Mouse (Mus musculus): ENCODE results near the gene Agpat1. TPM values are rescaled to one million over a fixed set of nuclear protein-coding genes. Genes with fewer than 3 reads are reported as not detected.
A peak's percentile ranks its signal among the peaks of the same experiment; 100 is the strongest.

Gene Agpat1
- polyA plus RNA-seq, 1 experiment, result 255 TPM

DNA sequence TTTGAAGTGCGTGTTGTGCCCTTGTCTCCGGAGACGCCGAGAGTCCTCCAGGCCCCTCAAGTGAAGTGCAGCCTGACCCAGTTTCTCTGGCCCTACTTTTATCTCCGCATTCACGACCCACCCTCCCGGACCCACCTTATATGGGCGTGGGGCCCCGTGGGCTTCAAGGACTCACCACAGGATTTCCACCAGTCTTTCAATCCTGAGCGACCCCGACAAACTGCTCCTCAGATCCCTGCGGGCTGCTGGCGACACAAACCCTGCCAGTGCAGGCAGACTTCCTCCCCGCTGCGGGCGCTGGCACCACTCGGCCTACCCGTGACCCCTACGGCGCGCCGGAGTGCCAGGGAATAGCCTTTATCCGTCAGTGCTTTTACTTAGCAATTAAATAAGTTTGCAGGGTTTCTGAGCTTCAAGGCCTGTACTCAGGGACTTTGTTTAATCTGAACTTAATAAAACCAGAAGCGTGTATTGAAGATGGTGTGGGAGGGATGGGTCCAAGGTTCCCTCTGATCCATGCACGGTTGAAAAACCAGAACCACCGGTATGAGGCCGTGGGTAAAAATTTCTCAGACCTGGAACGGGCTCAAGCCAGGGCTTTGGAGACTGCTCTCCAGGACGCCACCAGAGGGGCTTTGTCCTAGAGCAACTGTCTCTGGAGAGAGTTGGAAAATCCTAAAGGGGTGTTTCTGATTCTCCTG is 24.0 kb downstream of the Agpat1 start, which contains the start of gene Ppt2:
TSS of gene Ppt2 (minus strand) at position 568 of the 701 bp plus-strand sequence.
- DNase-seq (ENCODE audit: low read depth, low spot score), result no peak
- WGBS, result 1% methylated on average over 29 of the region's 29 CpGs

DNA sequence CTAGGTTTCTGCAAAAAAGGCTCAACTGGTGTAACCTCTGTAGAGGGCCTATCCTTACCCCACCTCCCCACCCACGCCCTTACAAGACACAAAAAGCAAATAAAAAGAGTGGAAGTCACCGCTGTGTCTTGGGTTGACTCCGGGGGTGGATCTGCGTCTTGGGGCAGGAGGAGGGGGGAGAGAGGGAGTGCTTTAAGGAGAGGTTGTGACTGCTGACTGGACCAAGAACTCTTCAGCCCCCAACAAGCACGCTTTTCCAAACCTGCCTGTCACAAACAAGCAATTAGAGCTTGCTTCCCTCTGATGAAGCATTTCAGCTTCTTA is 24.5 kb downstream of the Agpat1 start:
- DNase-seq (ENCODE audit: low read depth, low spot score), result no peak
- 5% methylated on average over 5 of the region's 5 CpGs for WGBS

DNA sequence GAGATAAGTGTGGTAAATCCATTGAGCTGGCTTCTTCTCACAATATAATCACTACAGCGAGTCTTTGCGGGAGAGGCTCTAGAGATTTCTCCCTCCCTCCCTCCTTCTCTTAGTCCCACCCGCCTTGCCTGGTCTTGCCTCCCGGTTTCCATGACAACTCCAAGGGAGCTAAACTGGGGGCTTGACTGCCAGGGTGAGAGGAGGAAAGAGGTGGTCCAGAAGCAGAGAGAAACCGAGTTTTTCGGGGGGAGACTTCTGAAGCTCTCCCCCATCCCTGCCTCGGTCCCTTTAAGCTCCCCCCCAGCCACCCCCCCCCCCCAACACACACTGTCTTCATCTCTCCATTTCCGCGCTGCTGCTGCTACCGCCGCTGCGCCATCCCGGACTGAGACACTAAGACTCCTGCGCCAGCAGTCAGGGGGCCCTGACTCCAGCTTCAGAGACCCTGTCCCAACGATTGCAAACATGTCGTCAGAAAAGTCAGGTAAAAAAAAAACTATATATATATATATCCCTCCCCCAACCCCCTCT is 25.2 kb downstream of the Agpat1 start, which contains the start of gene Prrt1:
TSS of gene Prrt1 (plus strand) at position 313 of the 531 bp plus-strand sequence.
- 33% methylated on average over 16 of the region's 16 CpGs for WGBS
- DNase-seq (ENCODE audit: low read depth, low spot score), result no peak

DNA sequence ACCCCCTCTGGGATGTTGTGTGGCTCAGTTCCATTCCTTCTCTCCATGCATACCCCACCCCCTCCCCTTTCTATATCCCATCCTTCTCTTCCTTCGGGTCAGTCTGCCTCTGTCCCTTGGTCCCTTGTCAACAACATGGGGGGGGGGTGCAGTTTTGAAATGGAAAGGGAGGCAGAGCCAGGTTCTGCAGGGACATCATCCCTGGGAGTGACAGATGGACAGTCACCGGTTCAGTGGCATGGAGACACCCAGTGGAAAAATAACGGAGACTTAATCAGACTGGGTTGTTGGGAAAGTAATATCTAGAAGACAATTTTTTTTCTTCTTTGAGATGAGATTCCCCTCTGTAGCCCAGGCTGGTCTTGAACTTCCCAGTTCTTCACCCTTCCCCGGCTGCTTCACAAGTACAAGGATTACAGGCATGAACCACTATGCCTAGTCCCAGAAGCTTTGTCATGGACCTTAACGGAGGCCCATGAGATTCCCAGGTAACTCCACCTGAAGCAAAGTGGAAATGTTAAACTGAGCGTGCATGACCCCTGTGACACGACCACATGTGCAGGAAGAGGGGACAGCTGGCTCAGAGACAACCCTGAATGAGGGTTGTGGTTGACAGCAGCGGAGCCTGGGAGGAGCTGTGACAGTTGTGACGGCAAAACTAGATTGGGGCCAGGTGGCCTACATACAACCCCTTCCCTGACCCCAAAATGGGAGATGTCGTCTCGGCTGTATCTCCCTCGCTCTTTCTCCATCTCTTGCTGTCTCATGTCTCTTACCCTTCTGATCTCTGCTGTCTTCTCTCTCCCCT is 25.9 kb downstream of the Agpat1 start:
- no peak for DNase-seq (ENCODE audit: low read depth, low spot score)
- WGBS, result 66% methylated on average over 12 of the region's 12 CpGs

DNA sequence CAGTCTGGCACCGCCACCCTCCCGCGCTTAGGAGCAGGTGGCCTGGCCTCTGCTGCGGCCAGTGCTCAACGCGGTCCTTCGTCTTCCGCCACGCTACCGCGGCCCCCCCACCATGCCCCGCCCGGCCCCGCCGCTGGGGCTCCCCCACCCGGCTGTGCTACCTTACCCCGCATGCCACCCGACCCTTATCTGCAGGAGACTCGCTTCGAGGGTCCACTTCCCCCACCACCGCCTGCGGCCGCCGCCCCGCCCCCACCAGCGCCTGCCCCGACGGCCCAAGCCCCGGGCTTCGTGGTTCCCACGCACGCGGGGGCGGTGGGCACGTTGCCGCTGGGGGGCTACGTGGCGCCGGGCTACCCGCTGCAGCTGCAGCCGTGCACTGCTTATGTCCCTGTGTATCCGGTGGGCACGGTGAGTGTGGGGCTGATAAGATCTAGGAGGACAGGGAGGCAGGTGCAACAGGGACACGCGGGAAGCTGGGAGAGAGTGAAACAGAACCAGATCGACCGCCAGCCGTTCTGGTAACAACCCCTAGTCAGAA is 26.8 kb downstream of the Agpat1 start:
- WGBS, result 11% methylated on average over 48 of the region's 48 CpGs
- DNase-seq (ENCODE audit: low read depth, low spot score), result no peak

DNA sequence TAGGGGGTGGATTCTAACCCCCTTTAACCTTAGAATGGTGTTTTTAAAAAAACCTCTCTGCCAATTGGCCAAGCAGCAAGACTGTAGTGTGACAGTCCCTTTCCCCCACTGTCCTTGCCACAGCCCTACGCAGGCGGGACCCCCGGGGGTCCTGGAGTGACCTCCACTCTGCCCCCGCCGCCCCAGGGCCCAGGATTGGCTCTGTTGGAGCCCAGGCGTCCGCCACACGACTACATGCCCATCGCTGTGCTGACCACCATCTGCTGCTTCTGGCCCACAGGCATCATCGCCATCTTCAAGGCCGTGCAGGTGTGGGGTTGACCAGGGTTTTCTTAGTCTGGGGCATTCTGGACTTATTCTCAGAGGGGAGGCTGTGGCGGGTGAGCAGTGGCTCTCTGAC is 27.6 kb downstream of the Agpat1 start:
- 32% methylated on average over 12 of the region's 12 CpGs for WGBS
- no peak for DNase-seq (ENCODE audit: low read depth, low spot score)

DNA sequence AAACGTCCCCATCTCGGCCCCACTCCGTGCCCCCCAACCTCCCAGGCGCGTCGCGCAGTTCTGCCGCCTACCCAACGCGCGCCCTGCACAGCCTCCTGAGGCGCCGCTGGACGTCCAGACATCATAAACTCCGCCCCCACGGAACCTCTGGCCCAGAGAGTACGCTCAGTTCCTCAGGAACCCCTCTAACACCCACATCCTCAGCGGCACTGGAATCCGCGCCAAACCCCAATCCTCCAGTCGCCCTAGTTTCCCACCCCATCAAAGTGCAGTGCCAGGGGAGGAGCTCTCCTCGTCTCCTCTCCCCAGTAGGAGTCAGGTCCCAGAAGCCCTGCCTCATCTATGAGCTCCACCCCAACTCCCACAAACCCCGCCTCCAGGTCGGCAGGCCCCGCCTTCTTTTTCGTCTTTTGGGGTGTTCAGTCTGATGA is 28.2 kb downstream of the Agpat1 start:
- WGBS, result 1% methylated on average over 26 of the region's 26 CpGs
- no peak for DNase-seq (ENCODE audit: low read depth, low spot score)

DNA sequence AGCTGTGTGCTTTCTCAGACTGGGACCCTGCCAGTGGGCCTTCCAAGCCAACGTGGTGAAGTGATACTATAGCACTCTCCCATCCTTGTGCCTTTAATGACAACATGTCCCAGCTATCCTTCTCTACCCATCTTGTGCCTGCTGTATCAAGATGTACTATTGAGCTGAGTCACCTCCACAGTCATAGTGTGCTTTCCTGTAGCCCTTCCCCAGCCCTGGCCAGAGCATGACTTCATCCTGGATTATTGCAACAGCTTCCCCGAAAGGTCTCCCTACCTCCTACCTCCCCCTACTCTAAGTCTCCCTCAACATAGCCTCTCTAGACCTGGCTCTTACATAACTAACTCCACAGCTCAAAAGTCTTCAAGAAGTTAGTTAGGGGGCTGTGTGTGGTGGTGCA is 31.6 kb downstream of the Agpat1 start:
- DNase-seq (ENCODE audit: low read depth, low spot score), result no peak
- 76% methylated on average over 2 of the region's 2 CpGs for WGBS

DNA sequence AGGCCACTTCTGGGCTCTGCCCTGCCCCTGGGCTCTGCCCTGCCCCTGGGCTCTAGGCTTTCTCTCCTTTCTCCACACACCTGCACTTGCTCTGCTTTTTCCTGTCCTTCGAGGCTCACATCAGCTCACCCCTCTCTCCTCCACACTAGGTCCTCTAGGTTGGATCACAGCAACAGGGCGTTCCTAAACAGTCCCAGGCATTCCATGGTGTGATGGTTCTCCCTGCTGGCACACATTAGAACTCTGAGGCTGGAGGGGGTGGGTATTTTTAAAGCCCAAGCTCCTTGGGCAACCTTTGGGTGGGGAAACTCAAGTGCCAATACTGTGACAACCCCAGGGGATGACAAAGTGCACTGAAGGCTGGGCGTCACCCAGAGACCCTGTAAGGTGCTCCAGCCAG is 33.4 kb downstream of the Agpat1 start:
- 60% methylated on average over 3 of the region's 3 CpGs for WGBS
- no peak for DNase-seq (ENCODE audit: low read depth, low spot score)

DNA sequence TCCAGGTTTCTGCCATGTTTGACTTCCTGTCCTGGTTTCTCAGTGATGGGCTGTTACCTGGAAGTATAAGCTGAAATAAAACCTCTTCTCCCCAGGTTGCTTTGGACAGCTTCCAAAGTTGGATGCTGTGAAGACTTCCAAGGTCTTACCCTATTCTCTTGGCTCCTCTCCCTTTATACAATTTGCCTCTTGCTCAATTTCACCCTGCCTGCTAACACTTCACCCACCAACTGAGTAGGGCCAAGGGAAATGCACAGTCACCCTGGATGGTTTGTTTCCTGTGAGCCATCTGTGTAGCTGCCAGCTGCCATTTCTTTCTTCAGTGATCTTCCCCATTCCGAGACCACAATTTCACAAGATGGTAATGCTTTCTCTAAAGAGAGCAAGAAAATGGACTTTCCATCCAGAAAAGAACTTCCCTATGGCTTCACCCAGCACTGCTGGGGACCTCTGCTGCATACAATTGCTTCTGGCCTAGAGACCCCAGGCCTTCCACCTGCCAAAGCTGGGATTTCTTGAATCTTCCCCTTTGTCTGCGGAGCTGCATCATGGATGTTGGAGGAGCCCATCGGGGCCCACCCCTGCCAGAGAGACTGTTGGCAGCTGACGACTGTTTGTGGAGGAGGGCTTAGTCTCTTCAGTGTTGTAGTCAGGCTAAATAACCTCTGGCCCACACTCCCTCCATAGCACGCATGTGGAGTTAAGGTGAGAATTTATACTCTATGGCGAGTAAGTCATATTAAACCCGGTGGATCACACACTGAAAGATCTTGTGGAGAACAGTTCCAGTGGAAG is 35.6 kb downstream of the Agpat1 start:
- no peak for DNase-seq (ENCODE audit: low read depth, low spot score)
- WGBS, result 79% methylated on average over 7 of the region's 7 CpGs

DNA sequence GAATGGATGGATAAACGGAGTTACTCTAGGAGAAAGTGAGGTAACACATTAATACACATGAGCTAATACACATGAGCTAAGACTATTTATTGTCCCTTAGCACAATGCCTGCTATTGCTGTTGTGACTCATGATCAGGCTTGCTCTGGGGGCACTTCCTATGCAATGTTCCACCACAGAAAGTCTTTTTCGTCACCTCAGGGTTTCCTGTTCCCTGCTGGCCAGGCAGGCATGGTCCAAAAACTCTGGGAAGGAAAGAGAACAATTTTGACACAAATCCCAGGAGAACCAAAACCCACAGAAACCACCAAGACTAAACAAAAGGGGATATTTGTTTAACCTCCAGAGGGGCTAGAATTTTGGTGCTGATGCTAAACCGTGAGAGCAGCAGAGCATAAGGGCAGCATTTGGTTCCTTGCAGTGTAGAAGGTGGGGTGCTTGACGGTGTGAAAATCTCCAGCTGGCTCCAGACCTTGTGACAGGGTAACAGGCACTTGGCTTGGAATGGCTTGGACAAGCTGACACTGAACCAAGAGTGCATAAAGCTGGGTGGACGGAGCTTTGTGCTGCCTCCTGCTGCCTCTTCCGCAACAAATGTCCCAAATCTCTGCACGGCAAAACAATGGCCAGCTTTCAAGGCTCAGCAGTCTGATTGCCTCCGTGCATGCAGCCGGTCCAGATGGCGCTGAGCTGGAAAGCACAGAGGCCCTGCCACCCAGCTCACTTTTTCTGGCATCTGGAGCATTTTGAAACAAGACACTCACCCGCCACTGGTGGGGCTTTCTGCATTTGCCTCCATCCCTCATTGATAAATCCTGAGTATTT is 36.9 kb downstream of the Agpat1 start:
- no peak for DNase-seq (ENCODE audit: low read depth, low spot score)
- 34% methylated on average over 11 of the region's 11 CpGs for WGBS

DNA sequence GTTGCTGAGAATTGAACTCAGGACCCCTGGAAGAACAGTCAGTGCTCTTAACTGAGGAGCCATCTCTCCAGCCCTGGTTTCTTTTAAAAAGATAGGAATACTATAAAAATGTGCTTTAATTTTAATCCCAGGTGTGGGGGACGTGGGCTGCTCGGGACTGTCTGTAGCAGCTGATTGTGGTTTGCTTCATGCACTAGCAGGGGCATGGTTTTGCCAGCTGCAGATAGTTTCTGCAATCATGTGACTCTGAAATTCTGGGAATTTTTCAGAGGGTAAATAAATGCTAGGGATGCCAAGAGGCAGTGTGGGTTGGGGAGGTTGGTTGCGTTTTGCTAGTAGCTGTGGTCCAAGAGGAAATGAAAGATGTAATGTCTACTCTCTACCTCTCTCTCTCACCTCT is 37.9 kb downstream of the Agpat1 start:
- WGBS, result 66% methylated on average over 3 of the region's 3 CpGs
- no peak for DNase-seq (ENCODE audit: low read depth, low spot score)

DNA sequence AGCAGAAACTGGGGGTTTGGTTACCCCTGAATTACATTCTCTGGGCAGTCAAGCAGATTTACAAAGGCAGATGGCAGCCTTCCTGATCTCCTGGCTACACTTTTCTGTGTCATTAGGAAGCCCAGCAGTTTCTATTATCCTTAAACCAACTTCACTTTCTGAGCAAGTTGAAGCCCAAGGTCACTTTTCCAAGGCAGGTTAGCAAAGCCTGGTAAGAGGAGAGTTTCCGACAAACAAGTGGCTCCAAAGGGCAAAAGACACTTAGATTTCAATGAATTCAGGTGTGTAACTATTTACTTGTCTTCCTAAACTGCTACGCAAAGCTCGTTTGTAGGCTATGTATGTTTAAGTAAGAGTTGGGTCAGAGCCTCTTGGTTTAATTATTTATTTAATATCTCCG is 39.3 kb downstream of the Agpat1 start:
- WGBS, result 69% methylated on average over 4 of the region's 4 CpGs
- DNase-seq (ENCODE audit: low read depth, low spot score), result no peak

DNA sequence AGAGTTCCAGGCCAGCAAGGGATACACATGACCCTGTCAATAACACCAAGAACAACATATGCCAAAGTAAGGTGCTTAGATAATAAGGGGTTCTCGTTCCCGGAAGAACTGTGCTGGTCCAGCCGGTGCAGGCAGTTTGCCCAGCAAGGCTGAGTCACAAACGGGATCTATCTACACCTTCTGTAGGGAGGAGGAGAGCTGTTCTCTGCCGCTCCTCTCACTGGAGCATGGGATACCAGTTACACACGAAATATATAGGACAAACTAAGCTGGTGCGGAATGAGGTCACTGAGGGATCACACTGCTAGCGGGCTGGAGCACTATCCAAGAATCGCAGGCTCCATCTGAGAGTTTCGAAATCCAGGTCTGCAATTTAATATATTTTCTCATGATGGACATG is 39.9 kb downstream of the Agpat1 start:
- no peak for DNase-seq (ENCODE audit: low read depth, low spot score)
- 68% methylated on average over 10 of the region's 10 CpGs for WGBS

DNA sequence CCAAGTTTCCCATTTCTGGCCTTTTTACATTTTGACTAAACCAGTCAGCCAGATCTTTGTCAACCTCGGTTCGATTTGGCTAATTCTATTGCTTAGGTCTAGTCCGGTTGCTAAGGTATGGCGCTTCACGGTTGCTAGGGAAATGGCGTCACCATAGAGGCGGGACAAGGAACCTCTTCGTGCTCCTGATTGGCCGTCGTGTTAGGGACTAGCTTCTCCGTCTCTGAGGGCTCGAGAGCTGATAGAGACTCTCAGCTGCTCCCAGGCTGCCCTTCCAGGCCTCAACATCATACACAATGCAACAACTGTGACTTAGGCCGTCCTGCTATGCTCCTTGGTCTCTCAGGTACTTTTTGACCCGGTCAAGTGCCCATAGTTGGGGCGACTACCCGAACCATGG is 40.5 kb downstream of the Agpat1 start, which contains the start of gene Fkbpl:
TSS of gene Fkbpl (plus strand) at position 157 of the 400 bp plus-strand sequence.
- DNase-seq (ENCODE audit: low read depth, low spot score), result peak; percentile 96

DNA sequence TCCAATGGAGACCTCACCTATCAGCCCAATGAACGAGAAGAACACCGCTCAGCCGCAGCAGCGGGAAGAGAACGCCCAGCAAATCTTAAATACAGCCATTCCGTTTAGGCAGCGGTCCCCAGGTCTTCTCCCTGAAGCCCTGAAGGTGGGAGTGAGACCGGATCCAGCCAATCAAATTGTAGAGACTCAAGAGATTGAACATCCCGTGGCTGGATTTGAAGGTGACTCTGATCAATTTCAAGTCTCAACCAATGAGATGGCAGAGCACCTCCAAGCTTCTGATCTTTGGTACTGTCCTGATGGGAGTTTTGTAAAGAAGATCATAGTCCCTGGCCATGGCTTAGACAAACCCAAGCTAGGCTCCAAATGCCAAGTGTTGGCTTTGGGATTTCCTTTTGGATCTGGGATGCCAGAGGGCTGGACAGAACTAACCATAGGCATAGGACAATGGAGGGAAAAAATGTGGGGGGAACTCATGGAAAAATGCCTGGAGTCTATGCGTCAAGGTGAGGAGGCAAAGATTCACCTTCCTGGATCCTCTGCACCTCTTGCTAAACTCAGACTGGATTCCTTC is 41.3 kb downstream of the Agpat1 start:
- DNase-seq (ENCODE audit: low read depth, low spot score), result no peak
- 46% methylated on average over 10 of the region's 10 CpGs for WGBS

More for the DNA sequence above, 40.5 kb downstream of the Agpat1 start, which contains the start of gene Fkbpl:
- under 1% methylated on average over 16 of the region's 16 CpGs for WGBS

DNA sequence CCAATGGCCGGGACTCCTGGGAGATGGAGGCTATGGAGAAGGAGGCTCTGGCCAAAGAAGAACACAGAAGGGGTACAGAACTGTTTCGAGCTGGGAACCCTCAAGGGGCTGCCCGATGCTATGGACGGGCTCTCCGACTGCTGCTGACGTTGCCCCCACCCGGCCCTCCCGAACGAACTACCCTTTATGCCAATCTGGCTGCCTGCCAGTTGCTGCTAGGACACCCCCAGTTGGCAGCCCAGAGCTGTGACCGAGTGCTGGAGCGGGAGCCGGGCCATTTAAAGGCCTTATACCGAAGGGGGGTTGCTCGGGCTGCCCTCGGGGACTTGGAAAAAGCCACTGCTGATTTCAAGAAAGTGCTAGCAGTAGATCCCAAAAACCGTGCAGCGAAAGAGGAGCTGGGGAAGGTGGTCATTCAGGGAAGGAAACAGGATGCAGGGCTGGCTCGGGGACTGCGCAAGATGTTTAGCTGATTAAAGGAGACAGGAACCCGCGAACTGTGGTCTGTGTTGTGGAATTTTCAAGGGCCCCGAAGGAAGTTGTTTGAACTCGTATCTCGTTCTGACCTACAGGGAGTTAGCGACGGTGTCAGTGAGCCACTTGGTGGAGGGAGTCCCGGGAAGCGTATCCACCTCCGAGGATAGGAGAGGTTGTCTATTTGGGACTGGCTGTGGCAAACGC is 41.9 kb downstream of the Agpat1 start:
- WGBS, result 88% methylated on average over 30 of the region's 30 CpGs
- DNase-seq (ENCODE audit: low read depth, low spot score), result no peak
